8 mouse cellular contexts compared by ENCODE assay signal in genomic region chr3:69044645-69045399, GRCm38 (mm10). TPM values are rescaled to one million over a fixed set of nuclear protein-coding genes. Genes with fewer than 3 reads are reported as not detected.
DNase-seq lines count a peak whose midpoint lies in the region; ATAC-seq and TF ChIP-seq lines count a peak whose summit lies in the region.

Trim59 (minus strand) TSS chr3:69044755.

- H3K4me2 ChIP-seq in hindbrain, embryonic 11.5 days (replicated peaks; ENCODE audit: low read depth, low read length) = peak within 1 kb of the TSS; percentile 73
- peak within 1 kb of the TSS; percentile 86 for H3K4me2 ChIP-seq in lung, postnatal 0 days (replicated peaks; ENCODE audit: low read depth, low read length)

- TF ChIP-seq CTCF in lung, postnatal 0 days (IDR thresholded peaks at IDR 0.05) = peak; percentile 35; the same call in 1 of the 2 replicates

- peaks cover 2% of the 10 kb centered on the region; the same call in 1 of the 2 replicates for H3K4me1 ChIP-seq in hindbrain, embryonic 11.5 days (replicated peaks; ENCODE audit: control insufficient read depth, insufficient read depth, low read length)
- H3K4me1 ChIP-seq in lung, postnatal 0 days (ENCODE audit: insufficient read depth, low read depth, low read length) = no peaks in the 10 kb centered on the region

- peak; percentile 94 for ATAC-seq in hindbrain, embryonic 11.5 days (ENCODE audit: low FRiP score)
- ATAC-seq in lung, postnatal 0 days = peak; percentile 94

- H3K4me3 ChIP-seq in hindbrain, embryonic 11.5 days (ENCODE audit: low read depth, low read length) = peak within 1 kb of the TSS; percentile 93
- peak within 1 kb of the TSS; percentile 84 for H3K4me3 ChIP-seq in lung, postnatal 0 days (ENCODE audit: low read depth, low read length)

- no peaks in the 10 kb centered on the region for H3K36me3 ChIP-seq in hindbrain, embryonic 11.5 days (ENCODE audit: control insufficient read depth, insufficient read depth, low read length)
- no peaks in the 10 kb centered on the region for H3K36me3 ChIP-seq in lung, postnatal 0 days (ENCODE audit: insufficient read depth, low read length)

- DNase-seq in NIH3T3 (ENCODE audit: low read depth) = peak; percentile 97
- peak; percentile 93 for DNase-seq in cerebellum, adult 9-11 months
- DNase-seq in frontal cortex, adult 2 months (ENCODE audit: extremely low spot score in 1 of 2, low spot score in 1 of 2) = peak; percentile 57 to 83
- peak; percentile 98 for DNase-seq in hindbrain, embryonic 11.5 days (ENCODE audit: low spot score)
- peak; percentile 77 to 89 for DNase-seq in layer of hippocampus, postnatal 10 days (ENCODE audit: low spot score in 2 of 2)
- peak; percentile 97 for DNase-seq in lung, postnatal 0 days (ENCODE audit: low spot score)
- peak; percentile 80 for DNase-seq in ovary, postnatal 10 days (ENCODE audit: low spot score)
- DNase-seq in thymus, postnatal 0 days (ENCODE audit: low spot score) = peak; percentile 94

- peak within 1 kb of the TSS; percentile 97 for H3K9ac ChIP-seq in hindbrain, embryonic 11.5 days (ENCODE audit: low read depth, low read length)
- H3K9ac ChIP-seq in lung, postnatal 0 days (replicated peaks; ENCODE audit: low read depth) = peak within 1 kb of the TSS; percentile 65

- no peaks in the 10 kb centered on the region for H3K9me3 ChIP-seq in hindbrain, embryonic 11.5 days (ENCODE audit: control insufficient read depth, low read length)
- H3K9me3 ChIP-seq in lung, postnatal 0 days (ENCODE audit: low read length) = no peaks in the 10 kb centered on the region

- WGBS in hindbrain, embryonic 11.5 days = under 1% methylated on average over 58 of the region's 80 CpGs
- WGBS in lung, postnatal 0 days = under 1% methylated on average over 43 of the region's 80 CpGs

- no peak for TF ChIP-seq EP300 in lung, postnatal 0 days (IDR thresholded peaks at IDR 0.05)

- H3K27me3 ChIP-seq in hindbrain, embryonic 11.5 days (ENCODE audit: control insufficient read depth, insufficient read depth, low read length) = no peaks in the 10 kb centered on the region
- H3K27me3 ChIP-seq in lung, postnatal 0 days (replicated peaks; ENCODE audit: insufficient read depth, low read length) = no peaks in the 10 kb centered on the region

- H3K27ac ChIP-seq in hindbrain, embryonic 11.5 days (ENCODE audit: low read depth, low read length) = peak within 1 kb of the TSS; percentile 96
- H3K27ac ChIP-seq in lung, postnatal 0 days (ENCODE audit: low read length) = peak within 1 kb of the TSS; percentile 89

RNA-seq across cellular contexts. Expression of gene Trim59, which starts in this region (rescaled TPM):
- polyA plus RNA-seq in frontal cortex, adult 2 months (2012; rRNA removed) = 9.4 and 10.0 TPM in 2 replicates
- 166 and 184 TPM in 2 replicates for polyA plus RNA-seq in hindbrain, embryonic 11.5 days (2014; fragmentation: Nextera tagmentation; extraction: Ambion mirVana)
- 1 to 10 TPM; 8.6 to 8.7 TPM for total RNA-seq in layer of hippocampus, postnatal 10 days (2021)
- polyA plus RNA-seq in lung, postnatal 0 days (2015; fragmentation: Nextera tagmentation; extraction: Ambion mirVana) = 11.1 TPM in 2 replicates
- 110 and 125 TPM in 2 replicates for polyA plus RNA-seq in thymus, postnatal 0 days (2015; fragmentation: Nextera tagmentation; extraction: Ambion mirVana)

Comparison
In these comparisons a context has a peak if more than half of its experiments do, and no peak if none do; other contexts are left out.
1. Peak in every context shown above with its lines: DNase-seq, ATAC-seq, H3K4me3 ChIP-seq and H3K27ac ChIP-seq.